ENCODE assay signal across 7 mouse cellular contexts in the genomic region with DNA sequence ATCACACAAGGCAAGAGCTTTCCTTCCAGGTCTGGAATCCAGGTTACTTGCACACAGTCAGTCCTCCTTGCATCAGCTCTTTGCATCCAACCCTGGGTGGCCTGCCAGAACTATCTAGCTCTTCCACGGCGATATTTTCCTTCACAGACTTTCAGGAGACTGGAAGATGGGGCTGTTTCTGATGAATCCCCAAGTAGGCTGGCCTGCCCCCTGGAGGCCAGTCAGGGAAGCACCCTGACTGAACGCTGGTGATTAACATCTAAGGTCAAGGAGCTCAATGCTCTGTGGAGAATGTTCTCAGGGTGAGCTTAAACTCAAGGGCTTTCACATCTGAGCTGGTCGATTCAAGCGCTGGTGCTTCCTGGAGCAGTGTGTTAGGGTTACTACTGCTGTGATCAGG. TPM values are rescaled to one million over a fixed set of nuclear protein-coding genes. Genes with fewer than 3 reads are reported as not detected.
DNase-seq lines count a peak whose midpoint lies in the region; ATAC-seq and TF ChIP-seq lines count a peak whose summit lies in the region.

No protein-coding gene starts in this region.

- no peak for TF ChIP-seq POLR2A in MEL (IDR thresholded peaks at IDR 0.05; ENCODE audit: control insufficient read depth in 1 of 2, insufficient read depth in 1 of 2, low read depth in 1 of 2, low read length in 2 of 2, poor library complexity in 1 of 2)

- peaks cover 2 to 7% of the 10 kb centered on the region in 2 experiments; a peak in 2 of 4 replicates for H3K4me1 ChIP-seq in MEL (ENCODE audit: control insufficient read depth in 1 of 2, insufficient read depth in 2 of 2, low read length in 2 of 2)
- H3K4me1 ChIP-seq in embryonic facial prominence, embryonic 13.5 days: peaks cover 18% of the 10 kb centered on the region
- peaks cover 49% of the 10 kb centered on the region for H3K4me1 ChIP-seq in heart, embryonic 13.5 days

- no peak overlapping the region for H3K27ac ChIP-seq in MEL (ENCODE audit: control insufficient read depth, low read depth, low read length)
- no peak overlapping the region for H3K27ac ChIP-seq in embryonic facial prominence, embryonic 13.5 days
- peak overlapping the region; percentile 77; the same call in 1 of the 2 replicates for H3K27ac ChIP-seq in heart, embryonic 13.5 days (replicated peaks)

- no peak overlapping the region for H3K4me2 ChIP-seq in embryonic facial prominence, embryonic 13.5 days
- no peak overlapping the region for H3K4me2 ChIP-seq in heart, embryonic 13.5 days

- peak; percentile 76 for DNase-seq in MEL (ENCODE audit: low read depth, low spot score)
- peak; percentile 77 to 87 for DNase-seq in adrenal gland, postnatal 36 days
- DNase-seq in layer of hippocampus, adult 9-10 months (ENCODE audit: low spot score): peak; percentile 71
- peak; percentile 35 to 50 for DNase-seq in spleen, postnatal 36 days (ENCODE audit: low spot score in 2 of 2)

- no peak for ATAC-seq in embryonic facial prominence, embryonic 13.5 days (ENCODE audit: insufficient number of reproducible peaks, insufficient read depth, low FRiP score, low TSS enrichment, low read depth)
- no peak for ATAC-seq in heart, embryonic 13.5 days (ENCODE audit: extremely low read depth, insufficient number of reproducible peaks, low FRiP score, low TSS enrichment)
- peak; percentile 48; the same call in 1 of the 2 replicates for ATAC-seq in megakaryocyte-erythroid progenitor cell, adult 5-6 weeks (replicated peaks; ENCODE audit: low FRiP score, low TSS enrichment, poor library complexity, severe bottlenecking)

- peak; percentile 83 to 95 (median 87) for TF ChIP-seq CTCF in MEL (IDR thresholded peaks at IDR 0.05 in 2 of 3, conservative IDR thresholded peaks at IDR 0.05 in 1 of 3; ENCODE audit: control insufficient read depth in 1 of 3, insufficient read depth in 1 of 3, low read depth in 2 of 3, low read length in 3 of 3, poor library complexity in 1 of 3, severe bottlenecking in 1 of 3)

- TF ChIP-seq RAD21 in MEL (IDR thresholded peaks at IDR 0.05; ENCODE audit: low read depth, low read length): peak; percentile 46

- H3K27me3 ChIP-seq in MEL (ENCODE audit: control insufficient read depth in 1 of 2, insufficient read depth in 2 of 2, low read length in 2 of 2): peaks cover 1 to 4% of the 10 kb centered on the region in 2 experiments; a peak in 3 of 4 replicates
- H3K27me3 ChIP-seq in embryonic facial prominence, embryonic 13.5 days: 0 out of 2 replicates have a peak, but pooled peaks cover 4% of the 10 kb centered on the region
- no peaks in the 10 kb centered on the region for H3K27me3 ChIP-seq in heart, embryonic 13.5 days (replicated peaks)

- WGBS in embryonic facial prominence, embryonic 13.5 days: 3% methylated on average over 5 of the region's 5 CpGs
- 4% methylated on average over 5 of the region's 5 CpGs for WGBS in heart, embryonic 13.5 days

- no peak overlapping the region for H3K4me3 ChIP-seq in MEL (ENCODE audit: control insufficient read depth in 1 of 2, insufficient read depth in 1 of 2, low read depth in 2 of 2, low read length in 2 of 2)
- H3K4me3 ChIP-seq in embryonic facial prominence, embryonic 13.5 days: no peak overlapping the region
- no peak overlapping the region for H3K4me3 ChIP-seq in heart, embryonic 13.5 days

- 0 out of 2 replicates have a peak overlapping the region, but pooled peaks have one; percentile 17 for H3K9ac ChIP-seq in MEL (ENCODE audit: control insufficient read depth, low read depth, low read length, poor library complexity, severe bottlenecking)
- 0 out of 2 replicates have a peak overlapping the region, but pooled peaks have one; percentile 36 for H3K9ac ChIP-seq in embryonic facial prominence, embryonic 13.5 days
- H3K9ac ChIP-seq in heart, embryonic 13.5 days: no peak overlapping the region

- H3K9me3 ChIP-seq in MEL (replicated peaks; ENCODE audit: insufficient read depth, low read length): no peaks in the 10 kb centered on the region
- H3K9me3 ChIP-seq in embryonic facial prominence, embryonic 13.5 days: no peaks in the 10 kb centered on the region
- H3K9me3 ChIP-seq in heart, embryonic 13.5 days: no peaks in the 10 kb centered on the region

- H3K36me3 ChIP-seq in MEL (ENCODE audit: control insufficient read depth in 1 of 2, insufficient read depth in 2 of 2, low read length in 2 of 2): peaks cover 0 to 11% of the 10 kb centered on the region in 2 experiments; a peak in 3 of 4 replicates
- peaks cover 4% of the 10 kb centered on the region for H3K36me3 ChIP-seq in embryonic facial prominence, embryonic 13.5 days
- peaks cover 6% of the 10 kb centered on the region; the same call in 1 of the 2 replicates for H3K36me3 ChIP-seq in heart, embryonic 13.5 days

- H3K79me2 ChIP-seq in MEL (ENCODE audit: control insufficient read depth, insufficient read depth, low read length, poor library complexity): peaks cover 16% of the 10 kb centered on the region

- no peak for TF ChIP-seq EP300 in MEL (IDR thresholded peaks at IDR 0.05; ENCODE audit: low read depth in 1 of 2, low read length in 2 of 2)

TF ChIP-seq in MEL, 35 proteins besides CTCF, POLR2A, EP300 and RAD21 (continues in another document):
- TF ChIP-seq POLR2AphosphoS5 (IDR thresholded peaks at IDR 0.05; ENCODE audit: borderline replicate concordance, low read depth, low read length): no peak
- TF ChIP-seq NELFE (IDR thresholded peaks at IDR 0.05; ENCODE audit: low read depth, low read length): no peak
- TF ChIP-seq ETS1 (IDR thresholded peaks at IDR 0.05; ENCODE audit: low read depth, low read length): no peak
- no peak for TF ChIP-seq USF2 (IDR thresholded peaks at IDR 0.05; ENCODE audit: borderline replicate concordance in 1 of 2, insufficient read depth in 1 of 2, low read depth in 1 of 2, low read length in 2 of 2)
- TF ChIP-seq GATA1 (IDR thresholded peaks at IDR 0.05; ENCODE audit: low read depth, low read length): peak; percentile 34; the same call in 1 of the 2 replicates
- no peak for TF ChIP-seq USF1 (IDR thresholded peaks at IDR 0.05; ENCODE audit: low read depth, low read length)
- no peak for TF ChIP-seq ZMIZ1 (IDR thresholded peaks at IDR 0.05; ENCODE audit: low read depth, low read length)
- TF ChIP-seq ELF1 (IDR thresholded peaks at IDR 0.05; ENCODE audit: low read depth, low read length): no peak
- TF ChIP-seq TAL1 (IDR thresholded peaks at IDR 0.05; ENCODE audit: low read length): no peak

RNA-seq across cellular contexts. Expression of a gene that starts 3.1 kb away (rescaled TPM):
- total RNA-seq in MEL (2012; rRNA removed): 39.3 and 50.5 TPM in 2 replicates
- polyA plus RNA-seq in MEL (2012; ENCODE audit: insufficient read depth in 1 of 2, insufficient read length in 2 of 2, low read depth in 1 of 2, low replicate concordance in 2 of 2, missing spikeins in 1 of 2): 10 to 100 TPM in 1 of 2 experiments, not detected in 1; 57.1 TPM
- total RNA-seq in adrenal gland, postnatal 36 days (2021): 10 to 100 TPM; 42.4 to 58.8 TPM
- polyA plus RNA-seq in embryonic facial prominence, embryonic 13.5 days (2015; fragmentation: Nextera tagmentation; extraction: Ambion mirVana): 128 and 132 TPM in 2 replicates
- 80.0 and 82.9 TPM in 2 replicates for polyA plus RNA-seq in heart, embryonic 13.5 days (2015; fragmentation: Nextera tagmentation; extraction: Ambion mirVana)
- total RNA-seq in megakaryocyte-erythroid progenitor cell, adult 5-6 weeks (2014; fragmentation: Nextera tagmentation): 35.0 and 41.9 TPM in 2 replicates
- total RNA-seq in megakaryocyte-erythroid progenitor cell, adult 5-6 weeks (2017): 27.1 and 32.0 TPM in 2 replicates

RNA-seq across cellular contexts. Expression of a gene that starts 9.5 kb away (rescaled TPM):
- total RNA-seq in MEL (2012; rRNA removed): not detected in 2 replicates
- polyA plus RNA-seq in MEL (2012; ENCODE audit: insufficient read depth in 1 of 2, insufficient read length in 2 of 2, low read depth in 1 of 2, low replicate concordance in 2 of 2, missing spikeins in 1 of 2): not detected
- total RNA-seq in adrenal gland, postnatal 36 days (2021): 1 to 10 TPM; 4.6 to 5.8 TPM
- polyA plus RNA-seq in embryonic facial prominence, embryonic 13.5 days (2015; fragmentation: Nextera tagmentation; extraction: Ambion mirVana): 6.9 and 7.3 TPM in 2 replicates
- 47.3 and 49.3 TPM in 2 replicates for polyA plus RNA-seq in heart, embryonic 13.5 days (2015; fragmentation: Nextera tagmentation; extraction: Ambion mirVana)
- total RNA-seq in megakaryocyte-erythroid progenitor cell, adult 5-6 weeks (2014; fragmentation: Nextera tagmentation): not detected in 2 replicates
- total RNA-seq in megakaryocyte-erythroid progenitor cell, adult 5-6 weeks (2017): not detected in 2 replicates

RNA-seq across cellular contexts. Expression of a gene that starts 22.4 kb away (rescaled TPM):
- 0.13 and 0.23 TPM in 2 replicates for total RNA-seq in MEL (2012; rRNA removed)
- under 1 TPM in 1 of 2 experiments, not detected in 1; 0.40 TPM for polyA plus RNA-seq in MEL (2012; ENCODE audit: insufficient read depth in 1 of 2, insufficient read length in 2 of 2, low read depth in 1 of 2, low replicate concordance in 2 of 2, missing spikeins in 1 of 2)
- total RNA-seq in adrenal gland, postnatal 36 days (2021): 1 to 10 TPM; 1.7 to 4.3 TPM
- 0.84 and 0.93 TPM in 2 replicates for polyA plus RNA-seq in embryonic facial prominence, embryonic 13.5 days (2015; fragmentation: Nextera tagmentation; extraction: Ambion mirVana)
- polyA plus RNA-seq in heart, embryonic 13.5 days (2015; fragmentation: Nextera tagmentation; extraction: Ambion mirVana): 0.24 and 0.33 TPM in 2 replicates
- 0.79 TPM in 1 of 2 replicates, not detected in the other for total RNA-seq in megakaryocyte-erythroid progenitor cell, adult 5-6 weeks (2014; fragmentation: Nextera tagmentation)
- 0.38 and 0.42 TPM in 2 replicates for total RNA-seq in megakaryocyte-erythroid progenitor cell, adult 5-6 weeks (2017)

RNA-seq across cellular contexts. Expression of a gene that starts 35.1 kb away (rescaled TPM):
- total RNA-seq in MEL (2012; rRNA removed): not detected in 2 replicates
- not detected for polyA plus RNA-seq in MEL (2012; ENCODE audit: insufficient read depth in 1 of 2, insufficient read length in 2 of 2, low read depth in 1 of 2, low replicate concordance in 2 of 2, missing spikeins in 1 of 2)
- total RNA-seq in adrenal gland, postnatal 36 days (2021): not detected
- polyA plus RNA-seq in embryonic facial prominence, embryonic 13.5 days (2015; fragmentation: Nextera tagmentation; extraction: Ambion mirVana): not detected in 2 replicates
- 0.44 and 0.47 TPM in 2 replicates for polyA plus RNA-seq in heart, embryonic 13.5 days (2015; fragmentation: Nextera tagmentation; extraction: Ambion mirVana)
- total RNA-seq in megakaryocyte-erythroid progenitor cell, adult 5-6 weeks (2014; fragmentation: Nextera tagmentation): not detected in 2 replicates
- not detected in 2 replicates for total RNA-seq in megakaryocyte-erythroid progenitor cell, adult 5-6 weeks (2017)

RNA-seq across cellular contexts. Expression of a gene that starts 43.2 kb away (rescaled TPM):
- total RNA-seq in MEL (2012; rRNA removed): 33.0 and 36.8 TPM in 2 replicates
- polyA plus RNA-seq in MEL (2012; ENCODE audit: insufficient read depth in 1 of 2, insufficient read length in 2 of 2, low read depth in 1 of 2, low replicate concordance in 2 of 2, missing spikeins in 1 of 2): 10 to 100 TPM in 1 of 2 experiments, not detected in 1; 72.2 TPM
- total RNA-seq in adrenal gland, postnatal 36 days (2021): 10 to 100 TPM; 51.7 to 52.4 TPM
- polyA plus RNA-seq in embryonic facial prominence, embryonic 13.5 days (2015; fragmentation: Nextera tagmentation; extraction: Ambion mirVana): 49.1 and 62.8 TPM in 2 replicates
- polyA plus RNA-seq in heart, embryonic 13.5 days (2015; fragmentation: Nextera tagmentation; extraction: Ambion mirVana): 31.8 and 34.0 TPM in 2 replicates
- 58.9 and 67.4 TPM in 2 replicates for total RNA-seq in megakaryocyte-erythroid progenitor cell, adult 5-6 weeks (2014; fragmentation: Nextera tagmentation)
- 26.4 and 38.3 TPM in 2 replicates for total RNA-seq in megakaryocyte-erythroid progenitor cell, adult 5-6 weeks (2017)
